12 mouse cellular contexts compared by ENCODE assay signal in the genomic region with DNA sequence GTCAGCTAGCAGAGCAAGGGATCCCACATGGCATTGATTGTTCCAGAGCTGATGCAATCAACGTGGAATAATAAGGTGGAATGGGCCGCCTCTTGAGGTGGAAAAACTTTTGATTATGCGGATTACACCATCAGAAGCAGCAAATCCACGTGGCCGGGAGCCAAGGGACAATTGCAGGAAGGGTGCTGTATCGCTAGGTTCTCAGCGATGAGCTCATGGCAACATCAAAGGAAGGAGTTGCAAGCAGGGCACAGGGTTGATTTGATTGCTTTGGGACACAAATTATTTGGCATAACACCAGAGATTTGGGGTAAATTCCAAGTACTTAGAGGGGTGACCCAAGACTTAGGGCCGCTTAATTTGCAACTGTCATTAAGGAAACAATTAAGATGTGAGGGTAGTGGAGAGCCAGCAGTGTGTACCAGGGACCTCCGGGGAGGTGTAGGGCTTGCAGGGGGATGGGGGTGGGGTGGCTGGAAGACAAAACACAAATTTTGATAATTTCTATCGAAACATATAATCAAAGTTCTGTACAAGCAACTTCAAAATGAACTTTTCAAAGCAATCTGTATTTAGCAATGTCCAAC.
A peak's percentile ranks its signal among the peaks of the same experiment; 100 is the strongest.
DNase-seq lines count a peak whose midpoint lies in the region; ATAC-seq lines count a peak whose summit lies in the region.
"Had no signal": no experiment of that assay in that cellular context is flagged by ENCODE, and none has a peak within 500 bp of the region (broad histone marks: within the 10 kb centered on the region; RNA-seq: fewer than 3 reads in every experiment).

No protein-coding gene starts in this region.

- no peaks in the 10 kb centered on the region for H3K36me3 ChIP-seq in forebrain, embryonic 11.5 days (ENCODE audit: control insufficient read depth, insufficient read depth, low read length)
- no peaks in the 10 kb centered on the region for H3K36me3 ChIP-seq in forebrain, embryonic 10.5 days (replicated peaks)
- H3K36me3 ChIP-seq in embryonic facial prominence, embryonic 11.5 days (replicated peaks; ENCODE audit: control insufficient read depth, insufficient read depth, low read depth, low read length): no peaks in the 10 kb centered on the region
- no peaks in the 10 kb centered on the region for H3K36me3 ChIP-seq in limb, embryonic 10.5 days
- H3K36me3 ChIP-seq: limb, embryonic 13.5 days had no signal

- H3K27ac ChIP-seq in forebrain, embryonic 11.5 days (ENCODE audit: low read depth, low read length): no peak overlapping the region
- no peak overlapping the region for H3K27ac ChIP-seq in forebrain, embryonic 10.5 days
- H3K27ac ChIP-seq in embryonic facial prominence, embryonic 11.5 days (replicated peaks; ENCODE audit: low read depth, low read length): no peak overlapping the region
- H3K27ac ChIP-seq in limb, embryonic 10.5 days: no peak overlapping the region
- H3K27ac ChIP-seq: limb, embryonic 13.5 days had no signal

- 52% methylated on average over 10 of the region's 10 CpGs for WGBS in forebrain, embryonic 11.5 days
- WGBS in forebrain, embryonic 10.5 days: 67% methylated on average over 10 of the region's 10 CpGs
- WGBS in embryonic facial prominence, embryonic 11.5 days: 51% methylated on average over 10 of the region's 10 CpGs
- WGBS in limb, embryonic 10.5 days: 55% methylated on average over 10 of the region's 10 CpGs

- H3K4me1 ChIP-seq in forebrain, embryonic 11.5 days (replicated peaks; ENCODE audit: control insufficient read depth, insufficient read depth, low read length): no peaks in the 10 kb centered on the region
- H3K4me1 ChIP-seq in forebrain, embryonic 10.5 days: peaks cover 12% of the 10 kb centered on the region
- no peaks in the 10 kb centered on the region for H3K4me1 ChIP-seq in embryonic facial prominence, embryonic 11.5 days (ENCODE audit: control insufficient read depth, insufficient read depth, low read length)
- H3K4me1 ChIP-seq in limb, embryonic 10.5 days: peaks cover 9% of the 10 kb centered on the region; the same call in 1 of the 2 replicates

- H3K4me3 ChIP-seq in forebrain, embryonic 11.5 days (ENCODE audit: low read depth, low read length): no peak overlapping the region
- no peak overlapping the region for H3K4me3 ChIP-seq in forebrain, embryonic 10.5 days
- no peak overlapping the region for H3K4me3 ChIP-seq in embryonic facial prominence, embryonic 11.5 days (ENCODE audit: low read depth, low read length)
- no peak overlapping the region for H3K4me3 ChIP-seq in limb, embryonic 10.5 days
- H3K4me3 ChIP-seq: limb, embryonic 13.5 days had no signal

- peak; percentile 57 for DNase-seq in forebrain, embryonic 11.5 days (ENCODE audit: low spot score)
- no peak for DNase-seq in forebrain, embryonic 10.5 days (ENCODE audit: extremely low spot score, low spot score)
- DNase-seq in lung, postnatal 10 days: peak; percentile 51
- DNase-seq in lung, adult 18-20 months: no peak
- DNase-seq in embryonic facial prominence, embryonic 11.5 days (ENCODE audit: low spot score): peak; percentile 38
- peak; percentile 29 for DNase-seq in limb, embryonic 10.5 days (ENCODE audit: low spot score)
- no peak for DNase-seq in urinary bladder, postnatal 10 days (ENCODE audit: low spot score)
- no peak for DNase-seq in B cell, adult 2 months
- DNase-seq: thymus, postnatal 4 days had no signal

- H3K9me3 ChIP-seq in forebrain, embryonic 11.5 days (ENCODE audit: control insufficient read depth, low read length): no peaks in the 10 kb centered on the region
- H3K9me3 ChIP-seq in forebrain, embryonic 10.5 days: no peaks in the 10 kb centered on the region
- H3K9me3 ChIP-seq in embryonic facial prominence, embryonic 11.5 days (replicated peaks; ENCODE audit: control insufficient read depth, low read length): no peaks in the 10 kb centered on the region
- no peaks in the 10 kb centered on the region for H3K9me3 ChIP-seq in limb, embryonic 10.5 days (replicated peaks)
- H3K9me3 ChIP-seq: limb, embryonic 13.5 days had no signal

- H3K4me2 ChIP-seq in forebrain, embryonic 11.5 days (ENCODE audit: low read depth, low read length, severe bottlenecking): no peak overlapping the region
- H3K4me2 ChIP-seq in embryonic facial prominence, embryonic 11.5 days (ENCODE audit: low read depth, low read length): no peak overlapping the region
- H3K4me2 ChIP-seq: limb, embryonic 13.5 days had no signal

- ATAC-seq in forebrain, embryonic 11.5 days (replicated peaks; ENCODE audit: low FRiP score): peak; percentile 81
- no peak; the same call in 1 of the 2 replicates for ATAC-seq in embryonic facial prominence, embryonic 11.5 days (replicated peaks; ENCODE audit: insufficient number of reproducible peaks, low FRiP score, low TSS enrichment, low read depth)
- ATAC-seq: CD4-positive, CD25-positive, alpha-beta regulatory T cell, adult 4 months; intestine, embryonic 16.5 days had no signal

- H3K27me3 ChIP-seq in forebrain, embryonic 11.5 days (ENCODE audit: control insufficient read depth, insufficient read depth, low read length): no peaks in the 10 kb centered on the region
- H3K27me3 ChIP-seq in forebrain, embryonic 10.5 days (ENCODE audit: poor library complexity, severe bottlenecking): no peaks in the 10 kb centered on the region
- no peaks in the 10 kb centered on the region for H3K27me3 ChIP-seq in embryonic facial prominence, embryonic 11.5 days (ENCODE audit: control insufficient read depth, insufficient read depth, low read length)
- H3K27me3 ChIP-seq in limb, embryonic 10.5 days (ENCODE audit: low read depth, poor library complexity, severe bottlenecking): no peaks in the 10 kb centered on the region
- H3K27me3 ChIP-seq: limb, embryonic 13.5 days had no signal

- H3K9ac ChIP-seq in forebrain, embryonic 11.5 days (ENCODE audit: low read length): no peak overlapping the region
- no peak overlapping the region for H3K9ac ChIP-seq in embryonic facial prominence, embryonic 11.5 days (replicated peaks; ENCODE audit: low read length)
- H3K9ac ChIP-seq: limb, embryonic 13.5 days had no signal

Comparison
In these comparisons a context has a peak if more than half of its experiments do, and no peak if none do; other contexts are left out.
1. DNase-seq: peak in forebrain, embryonic 11.5 days (single experiment), lung, postnatal 10 days (single experiment), embryonic facial prominence, embryonic 11.5 days (single experiment) and limb, embryonic 10.5 days (single experiment); none in forebrain, embryonic 10.5 days (single experiment), lung, adult 18-20 months (0 of 2), urinary bladder, postnatal 10 days (single experiment) and B cell, adult 2 months (0 of 2).